Mouse (Mus musculus) lung, postnatal 0 days (tissue): ENCODE measurements around the gene Tmem184b. TPM values are rescaled to one million over a fixed set of nuclear protein-coding genes. Genes with fewer than 3 reads are reported as not detected.

Source experiments
- ATAC-seq: fragments of 200-750 bp; cut with Nextera tagmentation; 2 replicates; pipeline ENCODE4 v1.8.0; 2017; ENCODE audit warnings: moderate library complexity
- DNase-seq: peaks from one replicate; pipeline ENCODE4 v3.0.0-alpha.2; 2016; ENCODE audit warnings: low spot score
- H3K27ac ChIP-seq: fragments of 300-500 bp; sonication (generic); 2 replicates; pipeline ENCODE4 v1.5.1; 2014; ENCODE audit warnings: antibody characterized with exemption, mild to moderate bottlenecking, low read length, mixed read lengths
- H3K27me3 ChIP-seq: fragments of 300-500 bp; sonication (generic); replicated peaks from 2 replicates; pipeline ENCODE4 v1.6.1; 2014; ENCODE audit warnings: low read length, mixed read lengths; ENCODE audit not compliant: insufficient read depth
- H3K36me3 ChIP-seq: fragments of 300-500 bp; sonication (generic); 2 replicates; pipeline ENCODE4 v1.6.1; 2014; ENCODE audit warnings: low read length, mixed read lengths; ENCODE audit not compliant: insufficient read depth
- H3K4me1 ChIP-seq: fragments of 300-500 bp; sonication (generic); 2 replicates; pipeline ENCODE4 v1.6.1; 2014; ENCODE audit warnings: antibody characterized with exemption, low read depth, low read length, mixed read lengths; ENCODE audit not compliant: insufficient read depth
- H3K4me2 ChIP-seq: fragments of 300-500 bp; sonication (generic); replicated peaks from 2 replicates; pipeline ENCODE4 v1.6.1; 2014; ENCODE audit warnings: low read depth, mild to moderate bottlenecking, low read length, moderate library complexity, mixed read lengths
- H3K4me3 ChIP-seq: fragments of 300-500 bp; sonication (generic); 2 replicates; pipeline ENCODE4 v1.5.1; 2014; ENCODE audit warnings: low read depth, low read length
- H3K9ac ChIP-seq: fragments of 300-500 bp; sonication (generic); replicated peaks from 2 replicates; pipeline ENCODE4 v1.6.1; 2014; ENCODE audit warnings: low read depth, mild to moderate bottlenecking
- H3K9me3 ChIP-seq: fragments of 300-500 bp; sonication (generic); 2 replicates; pipeline ENCODE4 v1.6.1; 2016; ENCODE audit warnings: low read length, mixed read lengths
- CTCF ChIP-seq: IDR thresholded peaks from 2 replicates; pipeline ENCODE4 v1.5.1; 2016; ENCODE audit warnings: antibody characterized with exemption, mild to moderate bottlenecking
- EP300 ChIP-seq: IDR thresholded peaks from 2 replicates; pipeline ENCODE4 v1.6.1; 2016; ENCODE audit warnings: antibody characterized with exemption, mild to moderate bottlenecking, control low read depth
- WGBS: fragments of 180-500 bp; shearing (Covaris S2); extraction: QIAGEN DNeasy Blood & Tissue Kit; methylation state at CpG from one replicate; pipeline ENCODE4 v1.1.7; 2014; 5-methylcytosine and 5-hydroxymethylcytosine counted together
- polyA plus RNA-seq: library from polyadenylated mRNA; unstranded; fragments of >200 nt; fragmentation: Nextera tagmentation; extraction: Ambion mirVana; gene quantifications from 2 replicates; pipeline ENCODE4 v1.2.1, GENCODE M21; 2015

Gene Tmem184b
- polyA plus RNA-seq, 1 experiment from 2014 or later, result 55.3 TPM

- DNase-seq, result no peak
- Histone ChIP-seq H3K4me3 (no peak overlapping the region), H3K36me3 (peaks cover 63% of the 10 kb centered on the region), H3K9ac (no peak overlapping the region), H3K27me3 (no peaks in the 10 kb centered on the region), H3K4me1 (no peaks in the 10 kb centered on the region), H3K27ac (no peak overlapping the region), H3K9me3 (no peaks in the 10 kb centered on the region), H3K4me2 (no peak overlapping the region)
- TF ChIP-seq EP300 (no peak), CTCF (no peak)
- no peak for ATAC-seq
- WGBS, result 86% methylated on average over 17 of the region's 17 CpGs
These were observed 21.2 kb upstream of the Tmem184b start for GRCm38 (mm10) chr15:79424602-79425001.

GRCm38 (mm10) chr15:79422715-79423243 lies 19.4 kb upstream of the Tmem184b start:
- no peak for TF ChIP-seq CTCF
- TF ChIP-seq EP300, result no peak
- no peak overlapping the region for H3K9ac ChIP-seq
- no peaks in the 10 kb centered on the region for H3K27me3 ChIP-seq
- H3K4me1 ChIP-seq, result no peaks in the 10 kb centered on the region
- WGBS, result 63% methylated on average over 6 of the region's 6 CpGs
- peaks cover 58% of the 10 kb centered on the region for H3K36me3 ChIP-seq
- no peak for ATAC-seq
- H3K4me2 ChIP-seq, result no peak overlapping the region
- no peaks in the 10 kb centered on the region for H3K9me3 ChIP-seq
- DNase-seq, result no peak
- H3K4me3 ChIP-seq, result no peak overlapping the region
- H3K27ac ChIP-seq, result no peak overlapping the region

GRCm38 (mm10) chr15:79418677-79419076 lies 15.3 kb upstream of the Tmem184b start:
- Histone ChIP-seq H3K4me1 (no peaks in the 10 kb centered on the region), H3K9me3 (no peaks in the 10 kb centered on the region), H3K9ac (no peak overlapping the region), H3K4me3 (no peak overlapping the region), H3K4me2 (no peak overlapping the region), H3K27ac (no peak overlapping the region), H3K27me3 (no peaks in the 10 kb centered on the region), H3K36me3 (peaks cover 37% of the 10 kb centered on the region)
- ATAC-seq, result no peak
- TF ChIP-seq EP300 (no peak), CTCF (no peak)
- no peak for DNase-seq
- WGBS, result 83% methylated on average over 11 of the region's 11 CpGs

GRCm38 (mm10) chr15:79418265-79418664 lies 14.9 kb upstream of the Tmem184b start:
- H3K27ac ChIP-seq, result no peak overlapping the region
- no peaks in the 10 kb centered on the region for H3K4me1 ChIP-seq
- no peak overlapping the region for H3K4me2 ChIP-seq
- no peaks in the 10 kb centered on the region for H3K9me3 ChIP-seq
- ATAC-seq (no peak), DNase-seq (no peak)
- H3K9ac ChIP-seq, result no peak overlapping the region
- H3K36me3 ChIP-seq, result peaks cover 32% of the 10 kb centered on the region
- no peak overlapping the region for H3K4me3 ChIP-seq
- TF ChIP-seq EP300 (no peak), CTCF (no peak)
- 93% methylated on average over 3 of the region's 3 CpGs for WGBS
- no peaks in the 10 kb centered on the region for H3K27me3 ChIP-seq

GRCm38 (mm10) chr15:79417379-79417778 lies 14.0 kb upstream of the Tmem184b start:
- WGBS, result 93% methylated on average over 3 of the region's 3 CpGs
- Histone ChIP-seq H3K9ac (no peak overlapping the region), H3K27ac (no peak overlapping the region), H3K36me3 (peaks cover 27% of the 10 kb centered on the region), H3K9me3 (no peaks in the 10 kb centered on the region), H3K27me3 (no peaks in the 10 kb centered on the region), H3K4me3 (no peak overlapping the region), H3K4me1 (no peaks in the 10 kb centered on the region), H3K4me2 (no peak overlapping the region)
- DNase-seq, result no peak
- TF ChIP-seq EP300 (no peak), CTCF (no peak)
- ATAC-seq, result no peak

GRCm38 (mm10) chr15:79416460-79417085 lies 13.2 kb upstream of the Tmem184b start:
- Histone ChIP-seq H3K36me3 (peaks cover 19% of the 10 kb centered on the region), H3K27ac (no peak overlapping the region), H3K4me1 (no peaks in the 10 kb centered on the region), H3K27me3 (no peaks in the 10 kb centered on the region), H3K4me3 (no peak overlapping the region), H3K9ac (no peak overlapping the region), H3K9me3 (no peaks in the 10 kb centered on the region), H3K4me2 (no peak overlapping the region)
- TF ChIP-seq EP300 (no peak), CTCF (no peak)
- 74% methylated on average over 10 of the region's 10 CpGs for WGBS
- DNase-seq (no peak), ATAC-seq (no peak)
